Mouse (Mus musculus): ENCODE measurements around the gene Yipf3. TPM values are rescaled to one million over a fixed set of nuclear protein-coding genes. Genes with fewer than 3 reads are reported as not detected.

The Yipf3 gene
- polyA plus RNA-seq, 1 experiment from 2014 or later, result 111 TPM

MicroRNAs within 50 kb of the gene (microRNA counts, 519-probe panel; counts per million panel counts)
- microRNA mmu-miR-693-3p (not detected), microRNA mmu-miR-693-5p (1,379 counts per million, percentile 13 among the panel's probes with 10 or more counts)

Small RNA genes lying within 50 kb of the gene (microRNA-seq; reads per million reads assigned to microRNA genes)
- not detected for gene Mir693

Other genes starting within 250 kb of the Yipf3 start
- 3.6 and 3.9 TPM in 2 replicates for gene Vegfa, start 215.7 kb upstream of the Yipf3 start, polyA plus RNA-seq (2015; fragmentation: Nextera tagmentation; extraction: Ambion mirVana)
- gene Mrps18a, start 137.1 kb upstream of the Yipf3 start, polyA plus RNA-seq (2015; fragmentation: Nextera tagmentation; extraction: Ambion mirVana), result 124 and 126 TPM in 2 replicates
- gene Rsph9, start 103.9 kb upstream of the Yipf3 start, polyA plus RNA-seq (2015; fragmentation: Nextera tagmentation; extraction: Ambion mirVana), result 10.0 and 10.1 TPM in 2 replicates
- 33.9 and 36.6 TPM in 2 replicates for gene Mad2l1bp, start 94.5 kb upstream of the Yipf3 start, polyA plus RNA-seq (2015; fragmentation: Nextera tagmentation; extraction: Ambion mirVana)
- gene Gtpbp2, start 87.0 kb upstream of the Yipf3 start, polyA plus RNA-seq (2015; fragmentation: Nextera tagmentation; extraction: Ambion mirVana), result 37.9 and 39.2 TPM in 2 replicates
- 14.9 and 15.1 TPM in 2 replicates for gene Polh, start 45.4 kb upstream of the Yipf3 start, polyA plus RNA-seq (2015; fragmentation: Nextera tagmentation; extraction: Ambion mirVana)
- 32.7 and 32.9 TPM in 2 replicates for gene Xpo5, start 45.3 kb upstream of the Yipf3 start, polyA plus RNA-seq (2015; fragmentation: Nextera tagmentation; extraction: Ambion mirVana)
- 67.9 and 72.6 TPM in 2 replicates for gene Polr1c, start within 50 bp of the Yipf3 start, polyA plus RNA-seq (2015; fragmentation: Nextera tagmentation; extraction: Ambion mirVana)
- gene Lrrc73, start 5.5 kb downstream of the Yipf3 start, polyA plus RNA-seq (2015; fragmentation: Nextera tagmentation; extraction: Ambion mirVana), result 0.45 and 0.48 TPM in 2 replicates
- gene Tjap1, start 34.9 kb downstream of the Yipf3 start, polyA plus RNA-seq (2015; fragmentation: Nextera tagmentation; extraction: Ambion mirVana), result 36.8 and 38.9 TPM in 2 replicates
- gene Dlk2, start 49.3 kb downstream of the Yipf3 start, polyA plus RNA-seq (2015; fragmentation: Nextera tagmentation; extraction: Ambion mirVana), result 6.7 and 8.8 TPM in 2 replicates
- 6.6 and 6.7 TPM in 2 replicates for gene Abcc10, start 80.3 kb downstream of the Yipf3 start, polyA plus RNA-seq (2015; fragmentation: Nextera tagmentation; extraction: Ambion mirVana)
- gene Zfp318, start 135.7 kb downstream of the Yipf3 start, polyA plus RNA-seq (2015; fragmentation: Nextera tagmentation; extraction: Ambion mirVana), result 4.9 and 5.4 TPM in 2 replicates
- gene Crip3, start 180.8 kb downstream of the Yipf3 start, polyA plus RNA-seq (2015; fragmentation: Nextera tagmentation; extraction: Ambion mirVana), result 1.5 and 1.8 TPM in 2 replicates
- not detected in 2 replicates for gene Slc22a7, start 190.4 kb downstream of the Yipf3 start, polyA plus RNA-seq (2015; fragmentation: Nextera tagmentation; extraction: Ambion mirVana)
- gene Ttbk1, start 239.6 kb downstream of the Yipf3 start, polyA plus RNA-seq (2015; fragmentation: Nextera tagmentation; extraction: Ambion mirVana), result 0.12 and 0.19 TPM in 2 replicates
- gene Dnph1, start 248.6 kb downstream of the Yipf3 start, polyA plus RNA-seq (2015; fragmentation: Nextera tagmentation; extraction: Ambion mirVana), result 40.4 and 45.3 TPM in 2 replicates